In genomic region chr15:63060826-63061225, GRCm38 (mm10) we compare ENCODE assay signal across 34 mouse cellular contexts.
"Had no signal": no experiment of that assay in that cellular context is flagged by ENCODE, and none has a peak within 500 bp of the region (broad histone marks: within the 10 kb centered on the region; RNA-seq: fewer than 3 reads in every experiment).

No protein-coding gene starts in this region.

- H3K4me2 ChIP-seq: heart, embryonic 11.5 days; heart, embryonic 12.5 days; heart, embryonic 13.5 days; heart, embryonic 15.5 days; hindbrain, embryonic 12.5 days; hindbrain, embryonic 13.5 days; hindbrain, embryonic 14.5 days; hindbrain, embryonic 15.5 days; intestine, embryonic 15.5 days; kidney, embryonic 15.5 days had no signal

- DNase-seq: heart, postnatal 10 days; heart, postnatal 14 days; heart, postnatal 36 days; heart, postnatal 4 days; kidney, adult 11 months; kidney, adult 18-20 months; kidney, adult 2 months; kidney, adult 8-10 months; kidney, adult 9 months; kidney, postnatal 10 days; kidney, postnatal 14 days; kidney, postnatal 25 days; kidney, postnatal 36 days; kidney, postnatal 4 days; layer of hippocampus, adult 9-11 months; layer of hippocampus, postnatal 36 days had no signal

- H3K36me3 ChIP-seq: heart, embryonic 12.5 days; heart, embryonic 13.5 days; heart, embryonic 15.5 days; hindbrain, embryonic 10.5 days; hindbrain, embryonic 12.5 days; hindbrain, embryonic 13.5 days; hindbrain, embryonic 15.5 days; intestine, embryonic 15.5 days; kidney, embryonic 15.5 days had no signal

- H3K4me3 ChIP-seq: heart, embryonic 12.5 days; heart, embryonic 13.5 days; heart, embryonic 15.5 days; hindbrain, embryonic 10.5 days; hindbrain, embryonic 12.5 days; hindbrain, embryonic 13.5 days; hindbrain, embryonic 15.5 days; intestine, embryonic 15.5 days; kidney, embryonic 15.5 days; layer of hippocampus, adult 2 months; left cerebral cortex, adult 2 months had no signal

- ATAC-seq: hindbrain, embryonic 16.5 days; hindbrain, postnatal 0 days; inflammation-experienced regulatory T-cells, adult 6 months; intestine, embryonic 15.5 days; intestine, embryonic 16.5 days; intestine, postnatal 0 days had no signal

- H3K27me3 ChIP-seq: heart, embryonic 12.5 days; heart, embryonic 13.5 days; heart, embryonic 15.5 days; hindbrain, embryonic 12.5 days; hindbrain, embryonic 13.5 days; hindbrain, embryonic 15.5 days; intestine, embryonic 15.5 days; kidney, embryonic 15.5 days had no signal
